Mouse (Mus musculus): ENCODE results near the gene Krt88. TPM values are rescaled to one million over a fixed set of nuclear protein-coding genes. Genes with fewer than 3 reads are reported as not detected.

Gene Krt88
- polyA plus RNA-seq, 1 experiment from 2014 or later: not detected

DNA sequence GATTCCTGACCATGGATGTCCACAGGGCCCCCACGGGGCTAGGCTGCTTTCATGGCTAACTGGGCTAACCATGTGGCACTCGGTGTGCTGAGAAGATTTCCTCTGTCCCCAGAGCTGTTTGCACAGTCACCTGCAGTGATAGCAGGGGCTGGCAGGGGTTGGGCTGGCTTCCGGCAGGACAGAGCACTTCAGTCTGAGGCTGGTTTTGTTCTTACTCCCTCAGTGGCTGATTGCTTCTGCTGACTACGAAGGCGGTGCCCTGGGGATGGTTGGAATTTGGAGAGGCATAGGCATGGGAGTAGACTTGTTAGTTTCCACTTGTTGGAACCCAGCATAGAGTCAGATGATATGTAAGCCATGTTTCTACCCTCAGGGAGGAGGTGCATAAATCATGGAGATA, 22.6 kb upstream of the Krt88 start:
- Histone ChIP-seq H3K9me3 (replicated peaks; ENCODE audit: control insufficient read depth, low read length) (no peaks in the 10 kb centered on the region), H3K4me2 (no peak overlapping the region), H3K4me3 (ENCODE audit: low read depth, low read length) (no peak overlapping the region), H3K36me3 (ENCODE audit: control insufficient read depth, insufficient read depth, low read length) (no peaks in the 10 kb centered on the region), H3K9ac (ENCODE audit: low read depth, low read length) (no peak overlapping the region), H3K4me1 (ENCODE audit: control insufficient read depth, insufficient read depth, low read length) (no peaks in the 10 kb centered on the region), H3K27me3 (ENCODE audit: control insufficient read depth, insufficient read depth, low read length) (no peaks in the 10 kb centered on the region; the same call in 1 of the 2 replicates), H3K27ac (ENCODE audit: low read depth, low read length) (no peak overlapping the region)
- WGBS (ENCODE audit: insufficient replicate concordance): 22% methylated on average over 5 of the region's 5 CpGs
- no peak for ATAC-seq (replicated peaks; ENCODE audit: insufficient number of reproducible peaks, low FRiP score, low TSS enrichment)

DNA sequence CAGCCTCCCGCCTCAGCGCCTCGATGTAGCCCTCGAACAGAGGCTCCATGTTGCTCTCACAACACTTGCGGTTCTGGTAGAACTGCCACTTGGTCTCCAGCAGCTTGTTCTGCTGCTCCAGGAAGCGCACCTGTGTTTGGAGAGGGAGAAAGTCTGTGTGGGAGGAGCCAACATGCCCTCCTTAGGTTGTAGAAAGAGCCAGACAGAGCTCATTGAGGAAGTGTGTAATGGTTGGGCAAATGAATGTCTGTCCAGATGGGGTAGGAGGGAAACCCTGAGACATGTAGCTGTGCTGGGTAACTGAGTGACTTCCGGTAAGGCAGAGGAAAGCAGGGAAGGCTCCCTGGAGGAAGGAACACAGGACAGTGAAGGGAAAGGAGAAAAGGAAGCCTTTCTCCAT, 10.9 kb upstream of the Krt88 start:
- 76% methylated on average over 7 of the region's 7 CpGs for WGBS (ENCODE audit: insufficient replicate concordance)
- Histone ChIP-seq H3K36me3 (ENCODE audit: control insufficient read depth, insufficient read depth, low read length) (no peaks in the 10 kb centered on the region), H3K4me1 (ENCODE audit: control insufficient read depth, insufficient read depth, low read length) (0 out of 2 replicates have a peak, but pooled peaks cover 2% of the 10 kb centered on the region), H3K27ac (ENCODE audit: low read depth, low read length) (no peak overlapping the region), H3K4me3 (ENCODE audit: low read depth, low read length) (no peak overlapping the region), H3K27me3 (ENCODE audit: control insufficient read depth, insufficient read depth, low read length) (peaks cover 39% of the 10 kb centered on the region), H3K9me3 (replicated peaks; ENCODE audit: control insufficient read depth, low read length) (no peaks in the 10 kb centered on the region), H3K4me2 (no peak overlapping the region), H3K9ac (ENCODE audit: low read depth, low read length) (no peak overlapping the region)
- no peak for ATAC-seq (replicated peaks; ENCODE audit: insufficient number of reproducible peaks, low FRiP score, low TSS enrichment)

DNA sequence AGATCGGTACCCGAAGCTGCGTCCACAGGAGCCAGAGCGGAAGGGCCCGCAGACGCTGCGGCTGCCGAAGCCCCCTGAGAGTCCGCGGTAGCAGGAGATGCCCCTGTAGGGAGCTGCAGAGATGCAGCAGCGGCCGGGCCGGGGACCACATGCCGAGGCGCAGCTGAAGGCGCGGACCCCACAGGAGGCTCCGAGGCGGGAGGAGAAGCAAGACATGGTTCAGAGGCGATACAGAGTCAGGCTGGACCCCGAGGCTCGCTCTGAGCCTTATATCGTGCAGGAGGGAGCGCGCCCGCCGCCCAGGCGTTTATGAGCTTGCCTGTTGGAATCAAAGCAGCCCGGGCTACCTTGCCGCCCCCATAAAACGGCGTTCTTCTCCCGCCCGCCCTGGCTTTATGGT, 9.0 kb upstream of the Krt88 start, which contains the start of gene Krt87:
Gene Krt87 (minus strand): TSS at position 250 of the 400 bp plus-strand sequence.
- 0 out of 2 replicates have a peak, but pooled peaks cover 2% of the 10 kb centered on the region for H3K4me1 ChIP-seq (ENCODE audit: control insufficient read depth, insufficient read depth, low read length)
- peaks cover 39% of the 10 kb centered on the region for H3K27me3 ChIP-seq (ENCODE audit: control insufficient read depth, insufficient read depth, low read length)
- H3K4me3 ChIP-seq (ENCODE audit: low read depth, low read length): peak within 1 kb of the TSS; percentile 20; the same call in 1 of the 2 replicates
- H3K9ac ChIP-seq (ENCODE audit: low read depth, low read length): 0 out of 2 replicates have a peak within 1 kb of the TSS, but pooled peaks have one; percentile 34
- WGBS (ENCODE audit: insufficient replicate concordance): 1% methylated on average over 34 of the region's 34 CpGs
- H3K4me2 ChIP-seq: peak within 1 kb of the TSS; percentile 49
- no peak for ATAC-seq (replicated peaks; ENCODE audit: insufficient number of reproducible peaks, low FRiP score, low TSS enrichment)
- H3K36me3 ChIP-seq (ENCODE audit: control insufficient read depth, insufficient read depth, low read length): no peaks in the 10 kb centered on the region
- no peaks in the 10 kb centered on the region for H3K9me3 ChIP-seq (replicated peaks; ENCODE audit: control insufficient read depth, low read length)
- H3K27ac ChIP-seq (ENCODE audit: low read depth, low read length): no peak within 1 kb of the TSS

DNA sequence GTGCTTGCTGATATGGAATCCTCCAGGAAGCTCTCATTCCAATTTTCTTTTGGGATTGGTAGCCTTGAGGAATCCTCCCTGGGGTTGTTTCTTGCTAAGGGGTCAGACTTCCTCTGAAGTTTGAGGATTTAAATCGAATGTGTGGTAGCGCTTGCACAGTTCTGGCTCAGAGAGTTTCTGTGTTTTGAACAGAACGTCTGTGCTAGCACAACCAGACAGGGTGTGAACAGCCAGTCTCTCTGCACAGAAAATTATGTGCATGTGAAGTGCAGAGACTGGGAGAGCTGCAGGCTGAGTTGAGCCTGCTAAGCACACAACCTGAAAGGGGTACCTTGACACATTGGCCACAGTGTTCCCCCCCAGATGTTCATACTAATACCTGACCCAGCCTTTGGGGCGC, 6.7 kb upstream of the Krt88 start:
- Histone ChIP-seq H3K27me3 (ENCODE audit: control insufficient read depth, insufficient read depth, low read length) (peaks cover 39% of the 10 kb centered on the region), H3K9me3 (replicated peaks; ENCODE audit: control insufficient read depth, low read length) (no peaks in the 10 kb centered on the region), H3K4me3 (ENCODE audit: low read depth, low read length) (no peak overlapping the region), H3K27ac (ENCODE audit: low read depth, low read length) (no peak overlapping the region), H3K9ac (ENCODE audit: low read depth, low read length) (no peak overlapping the region), H3K4me1 (ENCODE audit: control insufficient read depth, insufficient read depth, low read length) (0 out of 2 replicates have a peak, but pooled peaks cover 2% of the 10 kb centered on the region), H3K36me3 (ENCODE audit: control insufficient read depth, insufficient read depth, low read length) (no peaks in the 10 kb centered on the region), H3K4me2 (no peak overlapping the region)
- 72% methylated on average over 4 of the region's 4 CpGs for WGBS (ENCODE audit: insufficient replicate concordance)
- ATAC-seq (replicated peaks; ENCODE audit: insufficient number of reproducible peaks, low FRiP score, low TSS enrichment): no peak

DNA sequence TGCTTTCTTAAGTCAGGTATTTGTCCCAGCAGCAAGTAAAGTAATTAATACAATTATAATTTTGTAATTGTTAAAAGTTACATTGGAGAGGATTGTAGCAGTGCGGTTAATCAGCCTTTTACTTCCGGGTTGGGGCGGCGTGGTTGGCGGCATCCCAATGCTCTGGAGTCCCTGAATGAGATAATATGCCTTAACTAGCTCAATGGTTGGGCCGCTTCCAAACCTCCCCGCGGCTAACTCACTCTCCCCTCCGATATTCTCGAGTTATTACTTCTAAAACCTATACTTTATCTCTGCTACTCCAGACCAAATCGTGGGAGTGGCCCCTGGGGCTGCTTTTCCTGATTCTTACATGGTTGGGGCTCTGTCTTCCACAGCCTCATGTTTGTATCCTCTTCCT, 972 bp upstream of the Krt88 start:
- no peak for ATAC-seq (replicated peaks; ENCODE audit: insufficient number of reproducible peaks, low FRiP score, low TSS enrichment)
- no peak overlapping the region for H3K4me2 ChIP-seq

DNA sequence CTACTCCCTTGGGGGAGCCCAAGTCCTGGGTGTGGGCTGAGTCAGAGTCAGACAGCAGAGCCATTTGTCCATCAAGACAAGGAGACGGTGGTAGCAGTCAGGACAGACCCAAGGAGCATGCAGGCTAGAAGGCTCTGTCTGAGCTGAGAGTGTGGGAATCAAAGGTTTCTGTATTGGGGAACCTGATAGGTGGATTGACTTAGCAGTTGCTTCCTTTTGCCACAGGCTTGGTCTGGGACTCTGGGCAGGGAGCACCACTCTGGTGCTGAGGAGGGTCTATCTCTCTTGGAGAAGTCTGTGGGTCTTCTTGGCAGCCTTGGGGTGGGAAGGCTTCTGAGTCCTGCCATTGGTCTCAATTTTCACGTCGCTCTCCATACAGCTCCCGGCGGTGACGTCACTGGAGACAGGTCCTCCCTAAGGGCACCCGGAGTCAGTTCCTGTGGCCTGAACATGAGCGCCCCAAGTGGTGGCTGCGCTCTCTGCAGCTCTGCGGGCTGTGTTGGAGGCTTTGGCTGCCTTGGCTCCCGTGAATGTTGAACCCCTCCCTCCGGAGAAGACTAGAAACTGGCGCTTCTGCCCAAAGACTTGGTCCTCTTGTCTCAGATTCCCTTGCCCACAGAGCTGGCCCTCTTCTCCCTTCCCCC, 5.7 kb downstream of the Krt88 start:
- ATAC-seq (replicated peaks; ENCODE audit: insufficient number of reproducible peaks, low FRiP score, low TSS enrichment): 0 out of 2 replicates have a peak, but pooled peaks have one; percentile 46
- 4% methylated on average over 13 of the region's 13 CpGs for WGBS (ENCODE audit: insufficient replicate concordance)

More for the DNA sequence above, 972 bp upstream of the Krt88 start:
- no peaks in the 10 kb centered on the region for H3K9me3 ChIP-seq (replicated peaks; ENCODE audit: control insufficient read depth, low read length)
- no peak overlapping the region for H3K9ac ChIP-seq (ENCODE audit: low read depth, low read length)
- H3K4me3 ChIP-seq (ENCODE audit: low read depth, low read length): no peak overlapping the region
- 62% methylated on average over 11 of the region's 11 CpGs for WGBS (ENCODE audit: insufficient replicate concordance)
- H3K4me1 ChIP-seq (ENCODE audit: control insufficient read depth, insufficient read depth, low read length): no peaks in the 10 kb centered on the region
- no peaks in the 10 kb centered on the region for H3K36me3 ChIP-seq (ENCODE audit: control insufficient read depth, insufficient read depth, low read length)
- no peak overlapping the region for H3K27ac ChIP-seq (ENCODE audit: low read depth, low read length)
- no peaks in the 10 kb centered on the region for H3K27me3 ChIP-seq (ENCODE audit: control insufficient read depth, insufficient read depth, low read length)

DNA sequence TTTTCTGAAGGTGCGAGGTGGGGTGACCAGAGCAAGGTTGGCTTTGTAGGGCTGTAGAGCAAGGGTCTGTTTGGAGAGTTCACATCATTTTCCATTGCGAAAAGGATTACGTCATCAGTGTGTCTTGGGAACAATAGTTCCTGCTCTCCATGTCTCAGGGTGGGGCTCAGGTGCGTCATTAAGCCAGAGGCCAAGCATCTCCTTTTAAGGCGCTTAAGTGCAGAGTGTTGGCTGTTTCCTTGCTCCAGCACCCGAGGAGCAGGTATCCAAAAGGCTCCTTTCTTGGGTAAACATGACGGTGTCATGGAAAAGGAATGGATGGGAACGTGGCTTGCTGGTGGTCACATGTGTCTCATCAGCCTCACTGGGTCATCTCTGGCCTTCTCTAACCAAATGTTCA, 7.2 kb downstream of the Krt88 start:
- Histone ChIP-seq H3K9ac (ENCODE audit: low read depth, low read length) (no peak overlapping the region), H3K36me3 (ENCODE audit: control insufficient read depth, insufficient read depth, low read length) (no peaks in the 10 kb centered on the region), H3K27me3 (ENCODE audit: control insufficient read depth, insufficient read depth, low read length) (no peaks in the 10 kb centered on the region), H3K4me3 (ENCODE audit: low read depth, low read length) (no peak overlapping the region), H3K27ac (ENCODE audit: low read depth, low read length) (no peak overlapping the region), H3K9me3 (replicated peaks; ENCODE audit: control insufficient read depth, low read length) (0 out of 2 replicates have a peak, but pooled peaks cover 3% of the 10 kb centered on the region), H3K4me2 (no peak overlapping the region), H3K4me1 (ENCODE audit: control insufficient read depth, insufficient read depth, low read length) (no peaks in the 10 kb centered on the region; the same call in 1 of the 2 replicates)
- WGBS (ENCODE audit: insufficient replicate concordance): 81% methylated on average over 8 of the region's 8 CpGs
- no peak for ATAC-seq (replicated peaks; ENCODE audit: insufficient number of reproducible peaks, low FRiP score, low TSS enrichment)

More for the DNA sequence above, 5.7 kb downstream of the Krt88 start:
- no peaks in the 10 kb centered on the region; the same call in 1 of the 2 replicates for H3K4me1 ChIP-seq (ENCODE audit: control insufficient read depth, insufficient read depth, low read length)
- H3K36me3 ChIP-seq (ENCODE audit: control insufficient read depth, insufficient read depth, low read length): no peaks in the 10 kb centered on the region
- H3K27me3 ChIP-seq (ENCODE audit: control insufficient read depth, insufficient read depth, low read length): no peaks in the 10 kb centered on the region
- H3K9me3 ChIP-seq (replicated peaks; ENCODE audit: control insufficient read depth, low read length): 0 out of 2 replicates have a peak, but pooled peaks cover 3% of the 10 kb centered on the region
- H3K4me2 ChIP-seq: peak overlapping the region; percentile 14; the same call in 1 of the 2 replicates
- no peak overlapping the region for H3K9ac ChIP-seq (ENCODE audit: low read depth, low read length)
- H3K27ac ChIP-seq (ENCODE audit: low read depth, low read length): no peak overlapping the region
- H3K4me3 ChIP-seq (ENCODE audit: low read depth, low read length): no peak overlapping the region

DNA sequence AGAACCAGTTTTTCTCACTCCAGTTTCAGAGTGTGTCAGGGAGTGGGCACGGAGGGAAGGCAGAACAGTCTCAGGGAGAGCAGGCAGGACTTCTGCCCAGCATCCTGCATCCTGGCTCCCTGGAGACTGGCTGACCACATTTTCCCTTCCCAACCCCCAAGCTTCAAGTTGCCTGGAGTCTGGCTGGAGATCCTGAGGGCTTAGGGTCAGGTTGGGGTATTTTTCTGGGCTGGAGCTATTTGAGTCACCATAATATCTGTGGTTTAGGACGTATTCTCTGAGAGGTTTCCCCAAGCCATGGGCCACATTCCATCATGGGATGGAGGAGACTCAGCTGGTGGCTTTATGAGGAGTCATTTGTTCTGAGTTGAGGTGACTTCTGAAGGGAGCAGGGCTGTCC, 7.7 kb downstream of the Krt88 start:
- H3K27me3 ChIP-seq (ENCODE audit: control insufficient read depth, insufficient read depth, low read length): no peaks in the 10 kb centered on the region
- no peaks in the 10 kb centered on the region for H3K36me3 ChIP-seq (ENCODE audit: control insufficient read depth, insufficient read depth, low read length)
- no peak overlapping the region for H3K27ac ChIP-seq (ENCODE audit: low read depth, low read length)
- H3K9me3 ChIP-seq (replicated peaks; ENCODE audit: control insufficient read depth, low read length): 0 out of 2 replicates have a peak, but pooled peaks cover 3% of the 10 kb centered on the region
- H3K4me2 ChIP-seq: no peak overlapping the region
- ATAC-seq (replicated peaks; ENCODE audit: insufficient number of reproducible peaks, low FRiP score, low TSS enrichment): no peak
- no peaks in the 10 kb centered on the region; the same call in 1 of the 2 replicates for H3K4me1 ChIP-seq (ENCODE audit: control insufficient read depth, insufficient read depth, low read length)
- 69% methylated on average over 2 of the region's 2 CpGs for WGBS (ENCODE audit: insufficient replicate concordance)
- no peak overlapping the region for H3K4me3 ChIP-seq (ENCODE audit: low read depth, low read length)
- H3K9ac ChIP-seq (ENCODE audit: low read depth, low read length): no peak overlapping the region

Measured in heart, embryonic 11.5 days (tissue).